Mouse (Mus musculus) embryonic fibroblast, embryonic 13.5 days (primary cell): ENCODE data around the gene Hhex.

Experiments used
- CTCF ChIP-seq: IDR thresholded peaks from 2 replicates; pipeline ENCODE4 v1.5.1; 2011; ENCODE audit warnings: mild to moderate bottlenecking, control low read depth, low read length, moderate library complexity, borderline replicate concordance; ENCODE audit not compliant: insufficient read depth
- POLR2A ChIP-seq: IDR thresholded peaks from 2 replicates; pipeline ENCODE4 v1.6.1; 2011; ENCODE audit warnings: low read depth, mild to moderate bottlenecking, control low read depth, low read length, moderate library complexity

- TF ChIP-seq POLR2A (no peak), CTCF (no peak)
Measured at GRCm38 (mm10) chr19:37396279-37396678, 38.3 kb upstream of the Hhex start.
